Mouse (Mus musculus) retina, adult 2 months (tissue): ENCODE results near the gene Arid1b.

Experiments used
- DNase-seq: peaks from one replicate; pipeline ENCODE4 v3.0.0-alpha.2; 2012; ENCODE audit warnings: low read depth, low spot score

Gene Arid1b

GRCm38 (mm10) chr17:5372951-5373350, 378.8 kb downstream of the Arid1b start:
- no peak for DNase-seq

GRCm38 (mm10) chr17:5377151-5377929, 383.2 kb downstream of the Arid1b start:
- no peak for DNase-seq

GRCm38 (mm10) chr17:5377930-5378310, 383.8 kb downstream of the Arid1b start:
- no peak for DNase-seq

- no peak for DNase-seq
Observed at GRCm38 (mm10) chr17:5385694-5386093, 391.6 kb downstream of the Arid1b start.

GRCm38 (mm10) chr17:5386885-5387545, 392.9 kb downstream of the Arid1b start:
- no peak for DNase-seq

GRCm38 (mm10) chr17:5388351-5388750, 394.2 kb downstream of the Arid1b start:
- no peak for DNase-seq

GRCm38 (mm10) chr17:5390682-5391081, 396.6 kb downstream of the Arid1b start:
- DNase-seq = no peak

- no peak for DNase-seq
Observed at GRCm38 (mm10) chr17:5395454-5396205, 401.5 kb downstream of the Arid1b start.

- DNase-seq = no peak
Observed at GRCm38 (mm10) chr17:5396213-5396612, 402.1 kb downstream of the Arid1b start.
